Comparison of ENCODE assay signal across 17 mouse cellular contexts in the genomic region with DNA sequence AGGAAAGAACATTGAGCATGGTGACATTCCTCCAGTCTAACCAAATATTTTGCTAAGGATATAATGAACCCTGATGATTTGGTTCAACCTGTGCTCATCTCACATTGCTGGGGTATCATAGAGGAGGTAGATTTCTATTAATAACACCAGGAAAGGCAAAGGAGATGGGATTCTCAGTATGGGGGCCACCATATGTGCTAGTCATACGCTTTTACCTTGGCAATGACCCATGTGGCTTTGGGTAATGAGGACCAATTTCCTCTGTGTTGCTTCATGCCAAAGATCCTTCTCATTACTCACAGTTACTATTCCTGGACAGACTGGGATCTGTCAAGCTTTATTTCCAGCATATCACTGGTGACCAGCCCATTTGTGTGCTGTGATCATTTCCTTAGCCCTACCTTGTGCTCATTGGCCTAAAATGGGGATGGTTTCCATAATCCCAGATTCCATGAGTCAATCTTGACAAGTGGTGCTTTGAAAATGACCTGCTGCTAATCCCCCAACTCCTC.
DNase-seq lines count a peak whose midpoint lies in the region; ATAC-seq lines count a peak whose summit lies in the region.
"Had no signal": no experiment of that assay in that cellular context is flagged by ENCODE, and none has a peak within 500 bp of the region (broad histone marks: within the 10 kb centered on the region; RNA-seq: fewer than 3 reads in every experiment).

No protein-coding gene starts in this region.

- DNase-seq in brain, adult 2 months (ENCODE audit: low read depth, low spot score): peak; percentile 98
- DNase-seq in cerebellum, adult 11 months: peak; percentile 87
- DNase-seq in cerebellum, adult 8-10 months: peak; percentile 89
- peak; percentile 86 to 89 for DNase-seq in cerebellum, postnatal 14 days
- no peak for DNase-seq in adrenal gland, postnatal 14 days
- DNase-seq: adrenal gland, adult 8-10 months; gastrocnemius, postnatal 14 days; heart, postnatal 36 days; kidney, adult 8-10 months had no signal

- H3K27ac ChIP-seq in intestine, embryonic 15.5 days: no peak overlapping the region
- H3K27ac ChIP-seq in forebrain, embryonic 13.5 days: no peak overlapping the region
- H3K27ac ChIP-seq: embryonic facial prominence, embryonic 10.5 days; forebrain, embryonic 10.5 days; hindbrain, embryonic 15.5 days had no signal

- 89% methylated on average over 1 of the region's 1 CpGs for WGBS in intestine, embryonic 15.5 days
- 90% methylated on average over 1 of the region's 1 CpGs for WGBS in forebrain, embryonic 13.5 days

- H3K36me3 ChIP-seq in intestine, embryonic 15.5 days: no peaks in the 10 kb centered on the region
- H3K36me3 ChIP-seq in forebrain, embryonic 13.5 days (ENCODE audit: poor library complexity, severe bottlenecking): no peaks in the 10 kb centered on the region
- H3K36me3 ChIP-seq: embryonic facial prominence, embryonic 10.5 days; forebrain, embryonic 10.5 days; heart, embryonic 12.5 days; hindbrain, embryonic 15.5 days had no signal

- no peak overlapping the region for H3K9ac ChIP-seq in intestine, embryonic 15.5 days
- H3K9ac ChIP-seq in forebrain, embryonic 13.5 days: no peak overlapping the region
- H3K9ac ChIP-seq: heart, embryonic 12.5 days; hindbrain, embryonic 15.5 days had no signal

- H3K4me1 ChIP-seq in intestine, embryonic 15.5 days (replicated peaks): no peaks in the 10 kb centered on the region
- no peaks in the 10 kb centered on the region for H3K4me1 ChIP-seq in forebrain, embryonic 13.5 days
- H3K4me1 ChIP-seq: embryonic facial prominence, embryonic 10.5 days; forebrain, embryonic 10.5 days; heart, embryonic 12.5 days; hindbrain, embryonic 15.5 days had no signal

- H3K9me3 ChIP-seq in intestine, embryonic 15.5 days: no peaks in the 10 kb centered on the region
- H3K9me3 ChIP-seq in forebrain, embryonic 13.5 days (replicated peaks): no peaks in the 10 kb centered on the region
- H3K9me3 ChIP-seq: embryonic facial prominence, embryonic 10.5 days; forebrain, embryonic 10.5 days; heart, embryonic 12.5 days; hindbrain, embryonic 15.5 days had no signal

- no peak overlapping the region for H3K4me3 ChIP-seq in intestine, embryonic 15.5 days (replicated peaks)
- no peak overlapping the region for H3K4me3 ChIP-seq in forebrain, embryonic 13.5 days
- H3K4me3 ChIP-seq: embryonic facial prominence, embryonic 10.5 days; forebrain, embryonic 10.5 days; heart, embryonic 12.5 days; hindbrain, embryonic 15.5 days had no signal

- ATAC-seq in intestine, embryonic 15.5 days: no peak
- ATAC-seq in forebrain, embryonic 13.5 days: no peak
- ATAC-seq: forebrain, embryonic 16.5 days; intestine, postnatal 0 days had no signal

- no peak overlapping the region for H3K4me2 ChIP-seq in intestine, embryonic 15.5 days (replicated peaks)
- H3K4me2 ChIP-seq in forebrain, embryonic 13.5 days: no peak overlapping the region
- H3K4me2 ChIP-seq: heart, embryonic 12.5 days; hindbrain, embryonic 15.5 days had no signal

- H3K27me3 ChIP-seq in intestine, embryonic 15.5 days (replicated peaks): no peaks in the 10 kb centered on the region
- no peaks in the 10 kb centered on the region for H3K27me3 ChIP-seq in forebrain, embryonic 13.5 days
- H3K27me3 ChIP-seq: heart, embryonic 12.5 days; hindbrain, embryonic 15.5 days had no signal
